Mouse (Mus musculus) forebrain, embryonic 10.5 days (tissue): Measurements from ENCODE around the gene Cacna1g. TPM values are rescaled to one million over a fixed set of nuclear protein-coding genes. Genes with fewer than 3 reads are reported as not detected.

Source experiments
- DNase-seq: peaks from one replicate; pipeline ENCODE4 v3.0.0-alpha.2; 2017; ENCODE audit warnings: low spot score; ENCODE audit errors: extremely low spot score
- H3K27ac ChIP-seq: fragments of 300-500 bp; sonication (generic); 2 replicates; pipeline ENCODE4 v1.5.1; 2016; ENCODE audit warnings: mild to moderate bottlenecking
- H3K27me3 ChIP-seq: fragments of 300-500 bp; sonication (generic); 2 replicates; pipeline ENCODE4 v1.6.1; 2016; ENCODE audit warnings: mild to moderate bottlenecking; ENCODE audit not compliant: poor library complexity, severe bottlenecking
- H3K36me3 ChIP-seq: fragments of 300-500 bp; sonication (generic); replicated peaks from 2 replicates; pipeline ENCODE4 v1.6.1; 2016; ENCODE audit warnings: mild to moderate bottlenecking, moderate library complexity
- H3K4me1 ChIP-seq: fragments of 300-500 bp; sonication (generic); 2 replicates; pipeline ENCODE4 v1.6.1; 2016
- H3K4me3 ChIP-seq: fragments of 300-500 bp; sonication (generic); 2 replicates; pipeline ENCODE4 v1.5.1; 2016; ENCODE audit warnings: mild to moderate bottlenecking, moderate library complexity
- H3K9me3 ChIP-seq: fragments of 300-500 bp; sonication (generic); 2 replicates; pipeline ENCODE4 v1.6.1; 2016; ENCODE audit warnings: mild to moderate bottlenecking, moderate library complexity
- WGBS: fragments of 180-500 bp; shearing (Covaris S2); methylation state at CpG from one replicate; pipeline ENCODE4 v1.1.7; 2016; 5-methylcytosine and 5-hydroxymethylcytosine counted together
- polyA plus RNA-seq: library from polyadenylated mRNA; unstranded; fragments of >200 nt; fragmentation: Nextera tagmentation; extraction: Ambion mirVana; gene quantifications from 2 replicates; pipeline ENCODE4 v1.2.1, GENCODE M21; 2016

Cacna1g gene
- polyA plus RNA-seq, 1 experiment from 2014 or later: 7.0 TPM

DNA sequence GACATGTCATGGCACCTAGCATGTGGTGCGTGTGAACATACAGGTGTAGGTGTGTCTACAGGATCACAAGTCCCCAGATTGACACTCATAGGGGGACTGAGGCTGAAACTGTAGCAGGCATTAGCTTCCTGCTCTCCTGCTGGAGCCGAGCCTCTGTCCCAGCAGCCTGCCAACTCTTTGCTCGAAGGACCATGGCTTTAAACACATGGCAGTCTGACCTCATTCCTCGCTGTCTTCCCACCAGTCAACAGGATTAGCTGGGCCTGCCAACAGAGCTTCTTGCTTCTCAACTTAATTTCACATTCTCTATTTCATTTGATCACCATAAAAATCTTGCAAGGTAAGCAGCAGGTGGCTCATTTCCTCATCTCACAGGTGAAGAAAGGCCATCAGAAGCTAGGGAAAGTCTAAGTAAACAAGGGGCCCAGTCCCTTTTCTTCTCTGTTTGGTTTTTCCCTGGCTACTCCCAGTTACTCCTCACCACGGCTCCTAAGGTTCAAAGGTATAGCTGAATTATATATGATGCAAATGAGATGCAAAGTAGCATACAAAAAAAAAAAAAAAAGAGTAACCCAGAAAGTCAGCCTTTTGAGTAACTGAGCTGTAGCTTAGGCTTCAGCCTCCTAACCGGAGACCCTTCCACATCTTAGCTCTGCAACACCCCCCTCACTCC lies 84.1 kb downstream of the Cacna1g start:
- Histone ChIP-seq H3K27me3 (peaks cover 47% of the 10 kb centered on the region), H3K4me1 (peaks cover 26% of the 10 kb centered on the region), H3K27ac (no peak overlapping the region), H3K4me3 (no peak overlapping the region), H3K36me3 (no peaks in the 10 kb centered on the region), H3K9me3 (no peaks in the 10 kb centered on the region)
- DNase-seq: no peak
- 77% methylated on average over 6 of the region's 6 CpGs for WGBS

- H3K36me3 ChIP-seq: no peaks in the 10 kb centered on the region
- no peak overlapping the region for H3K4me3 ChIP-seq
- H3K4me1 ChIP-seq: peaks cover 26% of the 10 kb centered on the region
- no peak overlapping the region for H3K27ac ChIP-seq
- H3K27me3 ChIP-seq: peaks cover 40% of the 10 kb centered on the region
- no peaks in the 10 kb centered on the region for H3K9me3 ChIP-seq
- 86% methylated on average over 4 of the region's 4 CpGs for WGBS
- DNase-seq: no peak
Measured at GRCm38 (mm10) chr11:94389021-94389420, 85.0 kb downstream of the Cacna1g start.

DNA sequence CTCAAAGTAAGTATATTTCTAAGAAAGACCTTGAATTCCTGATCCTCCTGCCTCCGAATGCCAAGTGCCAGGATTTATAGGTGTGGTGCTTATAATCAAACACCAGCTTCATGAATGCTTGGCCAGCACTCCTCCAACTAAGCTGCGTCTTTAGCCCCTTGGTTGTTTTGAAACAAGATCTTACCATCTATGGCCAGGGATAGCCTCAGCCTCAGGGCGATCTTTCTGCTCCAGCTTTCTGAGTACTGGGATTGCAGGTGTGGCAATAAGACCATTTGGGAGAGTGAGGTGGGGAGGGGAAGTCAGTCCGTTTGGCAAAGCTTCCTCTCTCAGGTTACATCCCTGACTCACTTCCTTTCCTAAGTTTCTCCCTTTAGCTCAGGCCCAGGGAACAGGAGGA lies 86.2 kb downstream of the Cacna1g start:
- no peak for DNase-seq
- Histone ChIP-seq H3K27ac (no peak overlapping the region), H3K4me3 (no peak overlapping the region), H3K9me3 (no peaks in the 10 kb centered on the region), H3K4me1 (peaks cover 24% of the 10 kb centered on the region), H3K27me3 (peaks cover 29% of the 10 kb centered on the region), H3K36me3 (no peaks in the 10 kb centered on the region)
- WGBS: 78% methylated on average over 4 of the region's 4 CpGs

- Histone ChIP-seq H3K36me3 (no peaks in the 10 kb centered on the region), H3K27ac (peak overlapping the region; percentile 40; the same call in 1 of the 2 replicates), H3K4me3 (no peak overlapping the region), H3K4me1 (peaks cover 21% of the 10 kb centered on the region), H3K9me3 (no peaks in the 10 kb centered on the region), H3K27me3 (peaks cover 13% of the 10 kb centered on the region)
- WGBS: 47% methylated on average over 12 of the region's 12 CpGs
- no peak for DNase-seq
Measured at GRCm38 (mm10) chr11:94385977-94386771, 87.8 kb downstream of the Cacna1g start.

DNA sequence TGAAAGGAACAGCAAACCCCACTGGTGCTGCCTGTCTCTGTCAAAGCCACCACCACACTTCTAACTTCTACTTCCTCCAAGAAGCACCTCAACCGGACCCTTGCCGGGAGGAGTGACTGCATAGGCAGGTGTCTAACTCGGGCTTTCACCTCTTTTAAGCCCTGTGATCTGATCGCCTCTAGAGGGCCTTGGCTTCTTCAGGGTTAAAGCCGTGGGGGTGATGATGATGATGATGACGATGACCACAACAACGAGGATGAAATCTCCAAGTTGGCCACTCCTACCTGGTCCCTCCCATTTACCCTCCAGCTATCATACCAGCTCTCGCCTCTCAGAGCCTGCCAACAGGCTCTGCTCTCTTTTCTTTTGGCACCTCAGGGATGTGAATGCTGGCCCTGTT lies 94.3 kb downstream of the Cacna1g start:
- no peaks in the 10 kb centered on the region for H3K36me3 ChIP-seq
- no peaks in the 10 kb centered on the region for H3K9me3 ChIP-seq
- no peaks in the 10 kb centered on the region; the same call in 1 of the 2 replicates for H3K27me3 ChIP-seq
- H3K27ac ChIP-seq: no peak overlapping the region
- DNase-seq: no peak
- H3K4me3 ChIP-seq: no peak overlapping the region
- peaks cover 13% of the 10 kb centered on the region; the same call in 1 of the 2 replicates for H3K4me1 ChIP-seq
- 78% methylated on average over 8 of the region's 8 CpGs for WGBS

DNA sequence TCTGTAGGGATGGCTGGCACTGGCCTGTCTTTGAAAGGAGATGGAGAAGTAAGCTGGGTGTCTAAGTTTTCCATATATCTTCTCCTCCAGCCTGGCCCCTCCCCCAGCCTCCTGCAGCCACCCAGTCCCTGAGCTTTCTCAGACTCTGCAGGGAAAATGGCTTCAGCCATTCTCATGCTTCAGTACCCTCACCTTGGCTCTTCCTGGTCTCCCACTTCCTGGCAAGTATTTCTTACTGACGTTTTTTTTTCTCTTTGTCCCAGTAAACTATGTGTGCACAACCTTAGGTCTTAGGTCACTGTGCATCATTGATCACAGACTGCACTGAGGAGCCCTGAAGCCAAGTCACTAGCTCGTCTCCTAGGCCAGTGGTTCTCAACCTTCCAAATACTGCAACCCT lies 94.9 kb downstream of the Cacna1g start:
- Histone ChIP-seq H3K27ac (no peak overlapping the region), H3K27me3 (no peaks in the 10 kb centered on the region; the same call in 1 of the 2 replicates), H3K9me3 (no peaks in the 10 kb centered on the region), H3K36me3 (no peaks in the 10 kb centered on the region), H3K4me1 (peaks cover 13% of the 10 kb centered on the region; the same call in 1 of the 2 replicates), H3K4me3 (no peak overlapping the region)
- 33% methylated on average over 2 of the region's 2 CpGs for WGBS
- DNase-seq: no peak

DNA sequence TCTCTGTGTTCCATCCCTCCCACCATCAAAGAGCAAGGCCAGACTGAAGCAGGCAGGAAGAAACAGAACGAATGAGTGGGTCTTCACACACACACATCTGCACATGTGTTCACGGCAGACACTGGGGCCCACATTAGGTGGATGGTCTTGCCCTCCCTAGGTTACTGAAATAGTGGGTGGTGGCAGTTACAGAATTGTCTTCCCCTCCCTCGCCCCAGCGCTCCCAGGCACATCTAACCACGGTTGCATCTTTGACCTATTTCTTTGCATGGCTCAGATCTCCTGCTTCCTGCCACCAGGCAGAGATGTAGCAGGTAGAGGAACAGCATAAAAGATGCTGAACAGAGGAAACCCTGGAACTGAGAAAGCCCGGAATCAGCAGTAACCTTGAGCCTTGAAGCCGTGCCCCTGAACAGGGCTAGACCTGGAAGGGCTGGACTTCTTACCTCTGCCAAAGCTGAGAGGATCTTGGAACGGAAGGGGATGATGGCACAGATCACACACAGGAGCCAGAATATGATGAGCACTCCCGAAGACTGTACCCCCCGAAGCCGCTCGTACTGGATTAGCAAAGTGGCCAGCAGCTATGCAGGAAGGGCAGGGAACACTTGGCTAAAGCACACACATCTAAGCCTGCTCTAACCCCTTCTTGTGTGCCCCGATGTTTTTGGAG lies 99.6 kb downstream of the Cacna1g start:
- no peak for DNase-seq
- Histone ChIP-seq H3K27me3 (peaks cover 9% of the 10 kb centered on the region; the same call in 1 of the 2 replicates), H3K9me3 (no peaks in the 10 kb centered on the region), H3K4me3 (no peak overlapping the region), H3K4me1 (peaks cover 17% of the 10 kb centered on the region), H3K36me3 (no peaks in the 10 kb centered on the region), H3K27ac (no peak overlapping the region)
- WGBS: 89% methylated on average over 13 of the region's 13 CpGs

- Histone ChIP-seq H3K4me3 (no peak overlapping the region), H3K9me3 (no peaks in the 10 kb centered on the region), H3K4me1 (peaks cover 10% of the 10 kb centered on the region; the same call in 1 of the 2 replicates), H3K36me3 (no peaks in the 10 kb centered on the region), H3K27ac (0 out of 2 replicates have a peak overlapping the region, but pooled peaks have one; percentile 60), H3K27me3 (peaks cover 9% of the 10 kb centered on the region; the same call in 1 of the 2 replicates)
- DNase-seq: no peak
- 59% methylated on average over 5 of the region's 5 CpGs for WGBS
Measured at GRCm38 (mm10) chr11:94370809-94371208, 103.2 kb downstream of the Cacna1g start.

- peaks cover 9% of the 10 kb centered on the region; the same call in 1 of the 2 replicates for H3K27me3 ChIP-seq
- DNase-seq: no peak
- H3K9me3 ChIP-seq: no peaks in the 10 kb centered on the region
- no peak overlapping the region for H3K27ac ChIP-seq
- 87% methylated on average over 6 of the region's 6 CpGs for WGBS
- no peak overlapping the region for H3K4me3 ChIP-seq
- H3K4me1 ChIP-seq: peaks cover 10% of the 10 kb centered on the region; the same call in 1 of the 2 replicates
- H3K36me3 ChIP-seq: no peaks in the 10 kb centered on the region
Measured at GRCm38 (mm10) chr11:94369981-94370380, 104.0 kb downstream of the Cacna1g start.

DNA sequence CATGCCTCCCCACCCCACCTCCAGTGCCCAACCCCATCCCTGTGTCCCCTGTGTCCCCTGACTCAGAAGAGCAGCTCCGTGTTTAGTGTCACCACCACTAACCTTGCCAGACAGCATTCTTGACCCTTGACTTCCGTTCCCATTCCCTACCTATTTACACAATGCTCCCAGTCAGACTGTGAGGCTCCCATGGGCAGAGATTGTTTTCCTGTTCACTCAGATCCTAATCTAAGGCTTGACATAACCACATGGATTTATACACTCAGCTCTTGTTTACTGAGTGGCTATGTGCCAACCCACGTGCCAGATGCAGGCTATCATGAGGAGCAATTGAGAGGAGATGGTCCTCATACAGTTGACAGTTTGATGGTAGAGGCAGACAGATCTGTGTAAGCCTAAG lies 108.7 kb downstream of the Cacna1g start:
- Histone ChIP-seq H3K36me3 (no peaks in the 10 kb centered on the region), H3K4me3 (no peak overlapping the region), H3K9me3 (no peaks in the 10 kb centered on the region), H3K27ac (no peak overlapping the region), H3K4me1 (no peaks in the 10 kb centered on the region), H3K27me3 (no peaks in the 10 kb centered on the region)
- DNase-seq: no peak
- WGBS: 76% methylated on average over 3 of the region's 3 CpGs

DNA sequence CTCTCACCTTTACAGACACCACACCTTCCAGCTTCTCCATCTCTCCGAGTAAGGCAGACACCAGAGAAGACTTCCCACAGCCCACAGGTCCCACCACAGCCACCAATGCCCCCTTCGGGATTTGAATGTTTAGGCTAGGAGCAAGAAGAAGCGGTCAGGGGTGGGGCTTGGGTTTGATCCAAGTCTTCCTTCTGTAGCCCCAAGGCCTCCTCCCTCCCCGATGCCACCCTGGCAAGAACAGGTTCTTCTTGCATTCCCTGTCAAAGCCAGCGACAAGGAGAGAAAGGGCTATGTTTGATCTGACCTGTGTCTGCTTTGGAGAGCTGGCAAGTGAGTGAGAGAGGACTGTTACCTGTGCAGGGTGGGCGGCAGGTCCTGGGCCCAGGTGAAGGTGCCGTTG lies 110.3 kb downstream of the Cacna1g start:
- no peaks in the 10 kb centered on the region for H3K36me3 ChIP-seq
- no peaks in the 10 kb centered on the region for H3K27me3 ChIP-seq
- H3K27ac ChIP-seq: no peak overlapping the region
- 87% methylated on average over 7 of the region's 7 CpGs for WGBS
- DNase-seq: no peak
- H3K9me3 ChIP-seq: no peaks in the 10 kb centered on the region
- no peaks in the 10 kb centered on the region for H3K4me1 ChIP-seq
- H3K4me3 ChIP-seq: no peak overlapping the region

DNA sequence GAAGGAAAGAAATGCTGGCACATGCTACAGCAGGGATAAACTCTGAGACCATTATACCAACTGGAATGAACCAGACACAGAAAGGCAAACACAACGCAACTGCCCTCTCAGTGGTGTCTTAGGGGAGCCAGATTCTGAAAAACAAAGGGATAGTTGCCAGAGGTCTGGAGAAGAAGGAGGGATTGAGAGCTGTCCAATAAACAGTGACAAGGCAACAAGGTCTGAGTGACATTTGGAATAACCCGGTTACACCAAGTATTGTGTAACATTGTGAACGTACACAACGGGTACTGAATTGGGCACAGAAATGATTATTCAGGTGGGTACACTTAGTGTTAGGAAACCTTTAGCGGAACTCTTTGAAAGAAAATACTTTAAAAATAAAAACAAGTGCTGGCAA lies 111.9 kb downstream of the Cacna1g start:
- Histone ChIP-seq H3K4me3 (no peak overlapping the region), H3K4me1 (no peaks in the 10 kb centered on the region), H3K36me3 (no peaks in the 10 kb centered on the region), H3K27me3 (0 out of 2 replicates have a peak, but pooled peaks cover under 1% of the 10 kb centered on the region), H3K9me3 (no peaks in the 10 kb centered on the region), H3K27ac (no peak overlapping the region)
- DNase-seq: no peak
- WGBS: 92% methylated on average over 5 of the region's 5 CpGs
